Mouse (Mus musculus) adrenal gland, adult 2 months (tissue): ENCODE measurements around the gene Scrn3. TPM values are rescaled to one million over a fixed set of nuclear protein-coding genes. Genes with fewer than 3 reads are reported as not detected.

ENCODE experiments used
- DNase-seq: peaks from one replicate; pipeline ENCODE4 v3.0.0; 2021
- polyA plus RNA-seq: library from polyadenylated mRNA; depleted of rRNA; stranded (reverse); fragments of >200 nt; gene quantifications from 2 replicates; pipeline ENCODE4 v1.2.3, GENCODE M21; 2012; rRNA removed
- total RNA-seq, 2 experiments: library from RNA; stranded (reverse); gene quantifications; 2 replicates each; pipeline ENCODE4 v1.2.3; 2021

Scrn3 gene
- total and polyA plus RNA-seq, 3 experiments, result 4.6 to 28.1 (median 19.1) TPM

DNA sequence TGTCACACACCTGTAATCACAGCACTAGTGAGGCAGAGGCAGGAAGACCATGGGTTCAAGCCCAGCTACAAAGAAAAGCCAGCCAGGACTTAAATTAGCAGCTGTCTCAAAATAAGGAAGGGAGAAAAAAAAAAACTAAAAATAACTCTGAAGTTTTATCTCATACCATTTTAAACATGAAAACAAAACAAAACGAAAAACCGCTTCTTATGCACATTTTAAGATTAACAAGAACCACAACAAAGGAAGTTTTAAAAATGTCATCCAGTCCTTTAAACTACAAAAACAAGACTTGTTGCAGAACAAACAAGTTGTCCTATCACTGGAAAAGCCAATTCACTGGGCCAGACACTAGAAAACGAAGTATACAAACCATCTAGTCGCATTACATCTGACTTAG is 72.8 kb downstream of the Scrn3 start:
- DNase-seq, result no peak

DNA sequence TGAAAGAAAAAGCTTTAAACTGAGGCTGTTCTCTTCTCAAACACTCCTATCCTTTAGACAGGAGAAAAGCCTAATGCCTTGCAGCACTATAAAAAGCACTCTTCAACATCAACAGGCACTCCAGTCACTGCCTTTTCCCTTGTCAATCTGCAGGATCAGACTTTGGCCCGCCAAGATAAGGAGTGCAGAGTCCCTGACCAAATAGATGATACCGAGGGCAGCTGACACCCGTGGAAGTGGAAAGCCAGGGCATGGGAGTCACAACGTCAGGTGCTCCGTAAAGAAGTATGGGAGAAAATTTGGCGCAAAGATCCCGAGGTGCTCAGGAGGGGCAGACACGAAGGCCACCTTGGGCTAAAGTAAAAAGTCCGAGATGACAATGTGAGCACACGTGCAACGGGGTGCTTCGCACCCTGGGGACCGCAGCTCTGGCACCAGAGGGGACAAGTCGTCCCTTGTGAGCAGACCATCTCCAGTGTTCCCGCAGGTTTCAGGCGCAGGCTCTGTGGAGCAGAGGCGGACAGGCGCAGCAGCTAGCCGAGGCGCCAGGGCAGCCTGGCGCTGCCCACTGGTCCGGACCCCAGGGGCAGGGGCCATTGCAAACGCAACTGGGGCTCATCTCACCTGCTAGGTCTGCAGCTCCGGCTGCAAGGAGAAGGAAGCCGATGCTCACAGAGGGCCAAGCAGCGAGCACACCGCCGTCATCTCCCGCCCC is 73.4 kb downstream of the Scrn3 start:
- no peak for DNase-seq

DNA sequence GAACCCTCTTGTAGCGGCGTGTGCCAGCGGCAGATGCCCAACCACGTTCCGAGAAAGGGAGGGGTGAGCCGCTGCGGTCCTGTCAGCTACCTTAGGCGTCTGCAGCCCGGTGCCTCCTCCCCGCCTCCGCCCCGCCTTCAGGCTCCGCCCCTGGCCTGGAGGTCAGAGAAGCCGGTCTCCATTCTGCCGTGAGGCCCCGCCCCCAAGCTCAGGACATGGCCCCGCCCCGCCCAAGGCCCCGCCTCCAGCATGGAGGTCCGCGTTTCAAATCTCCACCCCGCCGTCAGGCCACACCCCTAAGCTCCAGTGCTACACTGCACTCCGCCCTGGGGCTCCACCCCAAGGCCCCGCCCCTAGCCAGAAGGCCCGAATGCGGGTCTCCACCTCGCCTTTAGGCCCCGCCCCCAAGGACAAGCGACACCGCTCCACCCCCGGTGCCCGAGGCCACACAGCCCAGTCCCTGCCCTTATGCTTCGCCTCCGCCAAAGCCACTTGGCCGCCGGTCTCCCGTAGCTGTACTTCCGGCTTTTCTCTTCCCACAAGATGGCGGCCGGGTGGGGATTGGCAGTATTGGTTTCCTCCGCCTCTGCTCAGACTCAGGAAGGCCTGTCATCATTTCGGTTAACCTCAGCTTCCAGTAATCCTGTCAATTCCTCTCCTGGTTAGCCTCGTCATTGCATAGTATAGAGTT is 74.1 kb downstream of the Scrn3 start, which contains the start of gene Gpr155:
Gene Gpr155, minus strand, starts transcription at position 217 of the 691 bp plus-strand sequence.
- DNase-seq, result peak; percentile 100

Other genes with a start within 250 kb of the Scrn3 start
- gene Ola1, start 93.7 kb upstream of the Scrn3 start, total RNA-seq, result 10 to 100 TPM; 50.2 to 56.2 TPM
- 0.65 and 1.2 TPM in 2 replicates for gene Ola1, start 93.7 kb upstream of the Scrn3 start, polyA plus RNA-seq
- not detected for gene Sp9, start 40.7 kb upstream of the Scrn3 start, total RNA-seq
- gene Sp9, start 40.7 kb upstream of the Scrn3 start, polyA plus RNA-seq, result not detected in 2 replicates
- gene Cir1, start 100 bp downstream of the Scrn3 start, total RNA-seq, result 10 to 100 TPM; 14.0 to 21.7 TPM
- 0.36 and 0.40 TPM in 2 replicates for gene Cir1, start 100 bp downstream of the Scrn3 start, polyA plus RNA-seq
- 1 to 10 TPM; 5.9 to 7.5 TPM for gene Gpr155, start 74.0 kb downstream of the Scrn3 start, total RNA-seq
- 1.6 and 1.7 TPM in 2 replicates for gene Gpr155, start 74.0 kb downstream of the Scrn3 start, polyA plus RNA-seq
- 10 to 100 TPM; 13.4 to 19.7 TPM for gene Wipf1, start 217.1 kb downstream of the Scrn3 start, total RNA-seq
- 16.8 and 17.4 TPM in 2 replicates for gene Wipf1, start 217.1 kb downstream of the Scrn3 start, polyA plus RNA-seq